Mouse (Mus musculus): Measurements from ENCODE around the gene Nexmif.
"Not testable (repeated sequence)": the region's sequence is repeated elsewhere in the genome, so short reads cannot be mapped to it uniquely, and the experiment has no call there.

Gene Nexmif

GRCm38 (mm10) chrX:104200736-104201591 is at the start of gene Nexmif:
Gene Nexmif (minus strand): TSS chrX:104201185.
- peak in 1 of 2 experiments; percentile 6 for DNase-seq

GRCm38 (mm10) chrX:104208701-104209100 is 7.7 kb upstream of the Nexmif start:
- no peak for DNase-seq

- DNase-seq = no peak
Measured at GRCm38 (mm10) chrX:104201592-104202139, 681 bp upstream of the Nexmif start.

GRCm38 (mm10) chrX:104200388-104200735 is 623 bp downstream of the Nexmif start:
- no peak for DNase-seq

- DNase-seq = peak; percentile 6 to 11
Measured at GRCm38 (mm10) chrX:104199611-104200387, 1.2 kb downstream of the Nexmif start.

GRCm38 (mm10) chrX:104199070-104199469 is 1.9 kb downstream of the Nexmif start:
- no peak for DNase-seq

GRCm38 (mm10) chrX:104196561-104196960 is 4.4 kb downstream of the Nexmif start:
- no peak for DNase-seq

GRCm38 (mm10) chrX:104179257-104179656 is 21.7 kb downstream of the Nexmif start:
- DNase-seq = peak in 1 of 2 experiments; percentile 21

GRCm38 (mm10) chrX:104150072-104150471 is 50.9 kb downstream of the Nexmif start:
- no peak for DNase-seq

GRCm38 (mm10) chrX:104115266-104115665 is 85.7 kb downstream of the Nexmif start:
- not testable (repeated sequence) for DNase-seq

GRCm38 (mm10) chrX:104114596-104114995 is 86.4 kb downstream of the Nexmif start:
- DNase-seq = no peak

- DNase-seq = no peak
Measured at GRCm38 (mm10) chrX:104054848-104055247, 146.1 kb downstream of the Nexmif start.

GRCm38 (mm10) chrX:104040276-104040675 is 160.7 kb downstream of the Nexmif start:
- no peak for DNase-seq

GRCm38 (mm10) chrX:104033843-104034242 is 167.1 kb downstream of the Nexmif start:
- no peak for DNase-seq

- peak in 1 of 2 experiments; percentile 1 for DNase-seq
Measured at GRCm38 (mm10) chrX:104032756-104033155, 168.2 kb downstream of the Nexmif start.
